Mouse (Mus musculus): ENCODE results near the gene Fbxw11.

Gene Fbxw11

GRCm38 (mm10) chr11:32780747-32781536, 138.4 kb downstream of the Fbxw11 start:
- in situ Hi-C loops (cut with MboI; ENCODE audit: low pct_unique_long_range_greater_than_20kb in 1 of 2, low sequenced_read_pairs in 2 of 2, unreplicated experiment in 1 of 2) = no loop called here

DNA sequence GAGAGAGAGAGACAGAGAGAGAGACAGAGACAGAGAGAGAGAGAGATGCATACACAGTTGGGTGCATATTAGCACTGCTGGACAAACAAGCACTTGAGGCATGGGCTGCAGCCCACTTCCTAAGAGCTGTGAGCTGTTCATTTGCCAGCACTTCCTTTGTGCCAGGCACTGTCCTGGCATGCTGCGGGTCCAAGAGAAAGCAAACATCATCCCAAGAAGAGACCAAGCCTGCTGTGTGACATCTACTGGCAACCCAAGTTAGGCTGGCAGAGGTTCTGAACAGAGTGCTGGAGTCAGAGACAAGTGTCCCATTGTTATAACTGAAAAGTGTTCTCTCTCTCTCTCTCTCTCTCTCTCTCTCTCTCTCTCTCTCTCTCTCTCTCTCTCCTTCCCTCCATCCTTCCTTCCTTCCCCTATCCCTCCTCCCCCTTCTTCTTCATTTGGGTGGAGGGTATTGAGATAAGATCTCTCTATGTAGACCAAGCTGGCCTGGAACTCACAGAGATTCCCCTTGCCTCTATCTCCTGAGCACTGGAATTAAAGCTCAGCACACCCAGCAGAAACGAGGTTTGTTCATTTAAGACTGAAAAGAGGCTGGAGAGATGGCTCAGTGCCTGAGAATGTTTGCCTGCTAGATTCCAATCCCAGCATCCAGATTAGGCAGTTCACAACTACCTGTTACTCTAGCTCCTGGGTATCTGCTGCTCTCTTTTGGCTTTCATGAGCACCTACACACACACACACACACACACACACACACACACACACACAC, 139.3 kb downstream of the Fbxw11 start:
- in situ Hi-C loops (cut with MboI; ENCODE audit: low pct_unique_long_range_greater_than_20kb in 1 of 2, low sequenced_read_pairs in 2 of 2, unreplicated experiment in 1 of 2) = no loop called here

DNA sequence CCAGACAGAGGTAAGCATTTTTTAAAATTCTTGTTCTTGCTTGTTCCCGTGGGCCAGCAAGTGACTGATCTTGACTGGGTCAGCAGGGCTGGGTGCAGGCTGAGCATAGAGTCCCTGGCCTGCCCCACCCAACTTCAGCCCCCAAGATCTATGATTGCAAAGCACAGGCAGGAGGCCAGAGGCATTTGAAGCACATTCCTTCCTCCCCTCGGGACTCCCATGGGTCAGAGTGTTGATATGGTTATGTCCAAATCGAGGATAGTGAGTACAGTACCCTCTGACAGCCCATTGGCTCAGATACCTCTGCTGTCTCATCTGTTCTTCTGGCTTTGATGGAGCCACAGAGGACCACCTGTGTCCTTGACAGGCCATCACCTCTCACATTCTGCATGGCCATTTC, 140.2 kb downstream of the Fbxw11 start:
- in situ Hi-C loops (cut with MboI; ENCODE audit: low pct_unique_long_range_greater_than_20kb in 1 of 2, low sequenced_read_pairs in 2 of 2, unreplicated experiment in 1 of 2) = no loop called here

GRCm38 (mm10) chr11:32785591-32786147, 143.1 kb downstream of the Fbxw11 start:
- in situ Hi-C loops (cut with MboI; ENCODE audit: low pct_unique_long_range_greater_than_20kb in 1 of 2, low sequenced_read_pairs in 2 of 2, unreplicated experiment in 1 of 2) = no loop called here

GRCm38 (mm10) chr11:32786201-32786600, 143.7 kb downstream of the Fbxw11 start:
- in situ Hi-C loops (cut with MboI; ENCODE audit: low pct_unique_long_range_greater_than_20kb in 1 of 2, low sequenced_read_pairs in 2 of 2, unreplicated experiment in 1 of 2) = no loop called here

GRCm38 (mm10) chr11:32794759-32795445, 152.4 kb downstream of the Fbxw11 start:
- in situ Hi-C loops (cut with MboI; ENCODE audit: low pct_unique_long_range_greater_than_20kb in 1 of 2, low sequenced_read_pairs in 2 of 2, unreplicated experiment in 1 of 2) = no loop called here

All from mouse embryonic stem cell (cell line).